Mouse (Mus musculus): ENCODE measurements around the gene Lrrc55. TPM values are rescaled to one million over a fixed set of nuclear protein-coding genes. Genes with fewer than 3 reads are reported as not detected.
A peak's percentile ranks its signal among the peaks of the same experiment; 100 is the strongest.

Lrrc55 gene
- total RNA-seq, 2 experiments from 2014 or later, result 13.8 to 24.4 TPM

- no peak for DNase-seq
These were observed 24.8 kb downstream of the Lrrc55 start for GRCm38 (mm10) chr2:85172071-85172762.

- no peak for DNase-seq
These were observed 28.7 kb downstream of the Lrrc55 start for GRCm38 (mm10) chr2:85168327-85168726.

- no peak for DNase-seq
These were observed 29.4 kb downstream of the Lrrc55 start for GRCm38 (mm10) chr2:85167624-85168023.

GRCm38 (mm10) chr2:85163311-85164047, 33.5 kb downstream of the Lrrc55 start:
- peak; percentile 16 to 56 for DNase-seq

- no peak for DNase-seq
These were observed 35.3 kb downstream of the Lrrc55 start for GRCm38 (mm10) chr2:85161638-85162093.

GRCm38 (mm10) chr2:85160901-85161637, 35.9 kb downstream of the Lrrc55 start:
- no peak for DNase-seq

GRCm38 (mm10) chr2:85157382-85157781, 39.6 kb downstream of the Lrrc55 start:
- no peak for DNase-seq

GRCm38 (mm10) chr2:85156136-85156535, 40.9 kb downstream of the Lrrc55 start:
- no peak for DNase-seq

- peak; percentile 32 to 61 for DNase-seq
These were observed 41.7 kb downstream of the Lrrc55 start for GRCm38 (mm10) chr2:85155334-85155733.

GRCm38 (mm10) chr2:85151233-85151632, 45.8 kb downstream of the Lrrc55 start:
- no peak for DNase-seq

- no peak for DNase-seq
These were observed 46.6 kb downstream of the Lrrc55 start for GRCm38 (mm10) chr2:85150373-85150772.

GRCm38 (mm10) chr2:85147481-85147880, 49.5 kb downstream of the Lrrc55 start:
- no peak for DNase-seq

GRCm38 (mm10) chr2:85145346-85145745, 51.7 kb downstream of the Lrrc55 start:
- DNase-seq, result no peak

GRCm38 (mm10) chr2:85144908-85145307, 52.1 kb downstream of the Lrrc55 start:
- DNase-seq, result no peak

GRCm38 (mm10) chr2:85140833-85141232, 56.2 kb downstream of the Lrrc55 start:
- no peak for DNase-seq

- no peak for DNase-seq
These were observed 57.2 kb downstream of the Lrrc55 start for GRCm38 (mm10) chr2:85139846-85140245.

GRCm38 (mm10) chr2:85139393-85139792, 57.6 kb downstream of the Lrrc55 start:
- DNase-seq, result no peak

- no peak for DNase-seq
These were observed 58.9 kb downstream of the Lrrc55 start for GRCm38 (mm10) chr2:85138143-85138542.

- no peak for DNase-seq
These were observed 59.3 kb downstream of the Lrrc55 start for GRCm38 (mm10) chr2:85137601-85138140.

- no peak for DNase-seq
These were observed 60.0 kb downstream of the Lrrc55 start for GRCm38 (mm10) chr2:85136831-85137520.

- peak; percentile 15 to 48 for DNase-seq
These were observed 60.9 kb downstream of the Lrrc55 start, which contains the start of gene Aplnr for GRCm38 (mm10) chr2:85136089-85136488. Gene Aplnr (plus strand): TSS chr2:85136225.

GRCm38 (mm10) chr2:85135099-85135498, 61.9 kb downstream of the Lrrc55 start:
- DNase-seq, result no peak

Measured in adrenal gland, postnatal 36 days (tissue).